Mouse (Mus musculus) macrophage (primary cell): ENCODE measurements around the gene Kcna5. TPM values are rescaled to one million over a fixed set of nuclear protein-coding genes. Genes with fewer than 3 reads are reported as not detected.

Source experiments
- H3K27ac ChIP-seq: fragments of 350-480 bp; formaldehyde crosslinking; 2 replicates; pipeline ENCODE4 v1.9.0; 2021
- H3K36me3 ChIP-seq: fragments of 350-480 bp; formaldehyde crosslinking; 2 replicates; pipeline ENCODE4 v1.9.0; 2021; ENCODE audit errors: inconsistent target
- H3K4me3 ChIP-seq: fragments of 350-480 bp; formaldehyde crosslinking; 2 replicates; pipeline ENCODE4 v1.9.0; 2021; ENCODE audit errors: inconsistent target
- H3K79me2 ChIP-seq: fragments of 350-480 bp; formaldehyde crosslinking; 2 replicates; pipeline ENCODE4 v1.9.0; 2021; ENCODE audit errors: inconsistent target
- WGBS: methylation state at CpG from one replicate; pipeline ENCODE4 v1.1.7; 2026; ENCODE audit warnings: inconsistent platforms; ENCODE audit not compliant: missing documents; 5-methylcytosine and 5-hydroxymethylcytosine counted together
- polyA plus RNA-seq: library from polyadenylated mRNA; stranded (reverse); fragments of 250-400 nt; gene quantifications from 3 replicates; pipeline ENCODE4 v1.2.4, GENCODE M21; 2018; ENCODE audit warnings: inconsistent platforms

Gene Kcna5
- polyA plus RNA-seq, 1 experiment from 2014 or later = not detected

DNA sequence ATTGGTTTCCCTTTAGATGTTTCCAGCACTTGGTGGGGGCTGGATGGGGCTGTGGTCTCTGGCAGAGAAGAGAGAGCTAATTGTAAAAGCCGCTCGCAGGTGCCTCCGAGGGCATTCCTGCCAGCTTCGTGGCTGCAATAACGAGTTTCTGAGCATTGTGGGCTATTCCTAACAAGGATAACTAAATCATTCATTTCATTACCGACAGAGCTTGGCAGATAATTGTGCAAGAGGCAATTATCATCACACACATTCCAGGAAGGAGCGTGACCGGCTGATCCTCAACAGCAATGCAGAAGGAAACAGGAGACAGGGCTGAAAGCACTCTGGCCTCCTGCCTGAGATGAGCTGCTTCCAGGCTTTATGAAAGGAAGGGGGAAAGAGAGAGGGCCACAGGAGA is 24.8 kb upstream of the Kcna5 start:
- Histone ChIP-seq H3K27ac (no peak overlapping the region), H3K4me3 (no peak overlapping the region), H3K36me3 (no peaks in the 10 kb centered on the region), H3K79me2 (no peaks in the 10 kb centered on the region)
- 74% methylated on average over 8 of the region's 8 CpGs for WGBS

GRCm38 (mm10) chr6:126558276-126558675 is 23.1 kb upstream of the Kcna5 start:
- Histone ChIP-seq H3K36me3 (no peaks in the 10 kb centered on the region), H3K79me2 (no peaks in the 10 kb centered on the region), H3K27ac (no peak overlapping the region), H3K4me3 (no peak overlapping the region)
- WGBS = 83% methylated on average over 3 of the region's 3 CpGs

DNA sequence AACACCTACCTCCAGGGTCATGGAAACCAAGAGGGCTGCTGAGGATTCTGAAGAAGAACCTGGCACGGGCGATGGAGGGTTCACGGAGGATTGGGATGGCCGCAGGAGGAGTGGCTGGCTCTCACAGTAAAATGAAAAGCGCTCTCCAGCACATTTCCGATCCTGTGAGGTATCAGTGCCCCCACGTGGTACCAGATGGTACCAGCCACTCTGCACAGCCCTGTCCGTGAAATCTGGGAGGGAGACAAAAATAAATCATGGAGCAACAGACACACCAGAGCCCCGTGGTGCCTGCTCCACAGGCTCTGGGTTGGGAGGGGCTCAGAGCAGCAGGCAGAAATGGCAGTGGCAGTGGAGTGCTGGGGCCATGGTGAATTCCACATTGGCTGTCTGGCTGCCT is 18.6 kb upstream of the Kcna5 start:
- H3K27ac ChIP-seq = no peak overlapping the region
- H3K79me2 ChIP-seq = no peaks in the 10 kb centered on the region
- no peak overlapping the region for H3K4me3 ChIP-seq
- 17% methylated on average over 9 of the region's 9 CpGs for WGBS
- H3K36me3 ChIP-seq = no peaks in the 10 kb centered on the region

- Histone ChIP-seq H3K79me2 (no peaks in the 10 kb centered on the region), H3K4me3 (no peak overlapping the region), H3K27ac (no peak overlapping the region), H3K36me3 (no peaks in the 10 kb centered on the region)
- 21% methylated on average over 9 of the region's 9 CpGs for whole genome bisulfite sequencing
Observed at GRCm38 (mm10) chr6:126551862-126552395, 16.7 kb upstream of the Kcna5 start.

GRCm38 (mm10) chr6:126544107-126545036 is 9.2 kb upstream of the Kcna5 start:
- WGBS = 88% methylated on average over 16 of the region's 16 CpGs

DNA sequence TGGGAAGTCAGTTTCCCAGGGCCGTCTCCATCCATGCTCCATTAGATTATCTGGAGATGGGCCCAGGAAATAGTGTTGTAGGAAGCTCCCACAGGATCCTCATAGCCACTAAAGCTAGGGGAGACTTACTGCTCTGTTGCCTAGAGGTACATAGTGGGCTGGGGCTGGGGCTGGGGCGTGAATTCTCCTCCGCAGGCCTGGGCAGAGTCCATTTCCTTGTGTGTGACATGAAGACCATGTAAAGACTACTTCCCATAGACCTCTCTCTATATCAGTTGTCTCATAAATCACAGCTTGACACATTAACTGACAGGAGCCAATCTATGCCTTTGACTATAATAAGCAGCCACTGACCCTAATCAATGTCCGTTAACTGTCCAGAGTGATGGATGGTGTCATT is 7.5 kb upstream of the Kcna5 start:
- Histone ChIP-seq H3K4me3 (no peak overlapping the region), H3K36me3 (no peaks in the 10 kb centered on the region), H3K79me2 (no peaks in the 10 kb centered on the region), H3K27ac (no peak overlapping the region)
- 87% methylated on average over 4 of the region's 4 CpGs for WGBS

More at GRCm38 (mm10) chr6:126544107-126545036, 9.2 kb upstream of the Kcna5 start:
- Histone ChIP-seq H3K27ac (no peak overlapping the region), H3K36me3 (no peaks in the 10 kb centered on the region), H3K4me3 (no peak overlapping the region), H3K79me2 (no peaks in the 10 kb centered on the region)

GRCm38 (mm10) chr6:126537512-126537911 is 2.3 kb upstream of the Kcna5 start:
- WGBS = 83% methylated on average over 2 of the region's 2 CpGs
- Histone ChIP-seq H3K4me3 (no peak overlapping the region), H3K27ac (no peak overlapping the region), H3K79me2 (no peaks in the 10 kb centered on the region), H3K36me3 (no peaks in the 10 kb centered on the region)

- 95% methylated on average over 4 of the region's 4 CpGs for WGBS
- Histone ChIP-seq H3K79me2 (no peaks in the 10 kb centered on the region), H3K36me3 (no peaks in the 10 kb centered on the region), H3K27ac (no peak overlapping the region), H3K4me3 (no peak overlapping the region)
Observed at GRCm38 (mm10) chr6:126536926-126537325, 1.7 kb upstream of the Kcna5 start.

DNA sequence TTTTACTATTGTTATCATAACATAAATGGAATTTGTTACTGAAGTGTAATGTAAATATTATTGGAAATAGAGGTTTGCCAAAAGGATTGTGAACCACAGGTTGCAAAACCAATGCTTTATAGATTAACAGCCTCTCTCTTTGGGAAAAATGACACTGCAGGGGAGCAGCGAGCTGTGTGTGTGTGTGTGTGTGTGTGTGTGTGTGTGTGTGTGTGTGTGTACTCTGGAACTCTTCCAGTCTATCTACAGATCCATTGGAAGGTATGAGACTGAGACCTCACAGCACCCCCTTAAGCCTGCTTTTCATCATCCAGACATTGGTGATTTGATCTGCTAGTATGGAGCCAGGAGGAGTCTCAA is 679 bp upstream of the Kcna5 start:
- Histone ChIP-seq H3K36me3 (no peaks in the 10 kb centered on the region), H3K27ac (no peak overlapping the region), H3K79me2 (no peaks in the 10 kb centered on the region), H3K4me3 (no peak overlapping the region)
- WGBS = 50% methylated on average over 1 of the region's 1 CpGs

DNA sequence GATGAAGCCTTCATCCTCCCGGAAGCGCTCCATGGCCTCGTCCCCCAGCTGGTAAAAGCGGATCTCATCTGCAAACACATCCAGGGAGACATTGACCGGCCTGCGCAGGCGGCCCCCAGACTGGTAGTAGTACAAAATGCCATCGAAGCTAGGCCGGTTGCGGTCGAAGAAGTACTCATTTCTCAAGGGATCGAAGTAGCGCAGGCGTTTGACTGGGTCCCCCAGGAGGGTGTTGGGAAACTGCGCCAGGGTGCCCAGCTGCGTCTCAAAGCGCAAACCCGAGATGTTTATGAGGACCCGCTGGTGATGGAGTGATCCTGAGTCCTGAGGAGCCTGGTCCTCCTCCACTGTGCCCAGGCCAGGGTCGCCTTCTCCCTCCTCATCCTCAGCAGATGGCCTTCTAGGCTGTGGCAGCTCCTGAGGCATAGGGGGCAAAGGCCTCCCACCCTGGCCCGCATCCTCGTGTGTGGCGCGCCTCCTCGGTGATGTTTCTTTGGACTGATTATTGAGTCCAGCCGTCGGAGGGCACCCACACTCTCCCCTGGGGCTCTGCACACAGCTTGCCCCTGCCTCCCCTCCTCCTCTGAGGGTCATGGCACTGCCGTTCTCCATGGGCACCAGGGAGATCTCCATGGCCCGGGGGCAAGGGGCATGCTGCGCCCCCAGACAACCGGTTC is 543 bp downstream of the Kcna5 start:
- Histone ChIP-seq H3K27ac (no peak overlapping the region), H3K79me2 (no peaks in the 10 kb centered on the region), H3K4me3 (no peak overlapping the region), H3K36me3 (no peaks in the 10 kb centered on the region)
- 11% methylated on average over 31 of the region's 31 CpGs for WGBS

- WGBS = 90% methylated on average over 4 of the region's 4 CpGs
- Histone ChIP-seq H3K36me3 (no peaks in the 10 kb centered on the region), H3K4me3 (no peak overlapping the region), H3K79me2 (no peaks in the 10 kb centered on the region), H3K27ac (no peak overlapping the region)
Observed at GRCm38 (mm10) chr6:126531306-126531705, 3.9 kb downstream of the Kcna5 start.

GRCm38 (mm10) chr6:126530019-126530418 is 5.2 kb downstream of the Kcna5 start:
- H3K79me2 ChIP-seq = no peaks in the 10 kb centered on the region
- no peak overlapping the region for H3K27ac ChIP-seq
- H3K4me3 ChIP-seq = no peak overlapping the region
- H3K36me3 ChIP-seq = no peaks in the 10 kb centered on the region
- WGBS = 76% methylated on average over 3 of the region's 3 CpGs

- H3K27ac ChIP-seq = no peak overlapping the region
- 73% methylated on average over 10 of the region's 10 CpGs for WGBS
- no peaks in the 10 kb centered on the region for H3K79me2 ChIP-seq
- H3K36me3 ChIP-seq = no peaks in the 10 kb centered on the region
- no peak overlapping the region for H3K4me3 ChIP-seq
Observed at GRCm38 (mm10) chr6:126514720-126515119, 20.5 kb downstream of the Kcna5 start.

DNA sequence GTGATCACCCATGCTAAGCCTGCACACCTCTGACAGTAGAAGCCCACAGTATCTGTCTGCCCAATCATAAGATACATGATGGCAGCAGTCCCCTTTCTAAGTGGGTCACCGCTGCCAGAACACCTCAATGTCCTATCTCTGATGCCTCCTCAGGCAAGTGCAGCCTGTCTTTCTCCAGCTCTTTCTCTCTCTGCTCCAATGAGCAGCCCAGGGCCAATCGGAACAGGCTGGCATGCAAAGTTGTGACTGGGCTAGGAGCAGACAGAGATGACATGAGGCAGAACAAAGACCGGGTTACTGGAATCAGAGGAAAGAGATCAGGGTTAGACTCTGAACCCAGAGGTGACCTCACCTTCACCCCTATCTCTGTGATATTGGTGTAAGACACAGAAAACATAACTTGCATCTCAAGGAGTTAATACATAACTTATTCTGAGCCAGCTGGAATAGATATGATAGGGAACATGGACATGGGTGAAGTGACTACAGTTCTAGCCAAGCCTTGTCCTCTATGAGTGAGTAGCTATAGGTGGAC is 21.4 kb downstream of the Kcna5 start:
- Histone ChIP-seq H3K79me2 (no peaks in the 10 kb centered on the region), H3K27ac (no peak overlapping the region), H3K36me3 (no peaks in the 10 kb centered on the region), H3K4me3 (no peak overlapping the region)
- WGBS = 85% methylated on average over 3 of the region's 3 CpGs

- Histone ChIP-seq H3K27ac (no peak overlapping the region), H3K36me3 (no peaks in the 10 kb centered on the region), H3K79me2 (no peaks in the 10 kb centered on the region), H3K4me3 (no peak overlapping the region)
- 89% methylated on average over 3 of the region's 3 CpGs for WGBS
Observed at GRCm38 (mm10) chr6:126513154-126513553, 22.1 kb downstream of the Kcna5 start.
